Comparison of ENCODE assay signal across 26 mouse cellular contexts in genomic region chr3:126105086-126105485, GRCm38 (mm10).
"Had no signal": no experiment of that assay in that cellular context is flagged by ENCODE, and none has a peak within 500 bp of the region (broad histone marks: within the 10 kb centered on the region; RNA-seq: fewer than 3 reads in every experiment).

No protein-coding gene starts in this region.

- DNase-seq: gastrocnemius, postnatal 14 days; gastrocnemius, postnatal 36 days; heart, adult 11 months; heart, adult 2 months; heart, postnatal 14 days; heart, postnatal 36 days; kidney, adult 11 months; kidney, adult 2 months; kidney, adult 9 months; kidney, postnatal 10 days; kidney, postnatal 25 days; kidney, postnatal 4 days; left cerebral cortex, postnatal 4 days; liver, embryonic 13.5 days had no signal

- H3K27ac ChIP-seq: heart, adult 2 months; heart, embryonic 13.5 days; heart, embryonic 15.5 days; hindbrain, embryonic 13.5 days; hindbrain, embryonic 15.5 days; hindbrain, postnatal 0 days; layer of hippocampus, adult 2 months; left cerebral cortex, adult 2 months; limb, embryonic 13.5 days; limb, embryonic 15.5 days; liver, embryonic 13.5 days; liver, embryonic 15.5 days had no signal

- H3K27me3 ChIP-seq: heart, embryonic 13.5 days; heart, embryonic 15.5 days; hindbrain, embryonic 13.5 days; hindbrain, embryonic 15.5 days; limb, embryonic 13.5 days; limb, embryonic 15.5 days; liver, embryonic 13.5 days; liver, embryonic 15.5 days had no signal

- H3K9ac ChIP-seq: heart, embryonic 13.5 days; heart, embryonic 15.5 days; hindbrain, embryonic 13.5 days; hindbrain, embryonic 15.5 days; limb, embryonic 13.5 days; limb, embryonic 15.5 days; liver, embryonic 13.5 days; liver, embryonic 15.5 days had no signal

- ATAC-seq: hindbrain, postnatal 0 days; intestine, embryonic 16.5 days had no signal

- H3K4me1 ChIP-seq: heart, embryonic 13.5 days; heart, embryonic 15.5 days; hindbrain, embryonic 13.5 days; hindbrain, embryonic 15.5 days; limb, embryonic 13.5 days; limb, embryonic 15.5 days; liver, embryonic 13.5 days; liver, embryonic 15.5 days had no signal

- H3K9me3 ChIP-seq: heart, embryonic 13.5 days; heart, embryonic 15.5 days; hindbrain, embryonic 13.5 days; hindbrain, embryonic 15.5 days; limb, embryonic 13.5 days; limb, embryonic 15.5 days; liver, embryonic 13.5 days; liver, embryonic 15.5 days had no signal

- H3K4me2 ChIP-seq: heart, embryonic 11.5 days; heart, embryonic 13.5 days; heart, embryonic 15.5 days; hindbrain, embryonic 13.5 days; hindbrain, embryonic 15.5 days; limb, embryonic 13.5 days; limb, embryonic 15.5 days; liver, embryonic 13.5 days; liver, embryonic 15.5 days had no signal

- H3K4me3 ChIP-seq: heart, adult 2 months; heart, embryonic 13.5 days; heart, embryonic 15.5 days; hindbrain, embryonic 13.5 days; hindbrain, embryonic 15.5 days; layer of hippocampus, adult 2 months; left cerebral cortex, adult 2 months; limb, embryonic 13.5 days; limb, embryonic 15.5 days; liver, embryonic 13.5 days; liver, embryonic 15.5 days had no signal

- H3K36me3 ChIP-seq: heart, embryonic 13.5 days; heart, embryonic 15.5 days; hindbrain, embryonic 13.5 days; hindbrain, embryonic 15.5 days; limb, embryonic 13.5 days; limb, embryonic 15.5 days; liver, embryonic 13.5 days; liver, embryonic 15.5 days had no signal
